Mouse (Mus musculus) hindbrain, embryonic 12.5 days (tissue): ENCODE data around the gene Vmn2r30. TPM values are rescaled to one million over a fixed set of nuclear protein-coding genes. Genes with fewer than 3 reads are reported as not detected.
"Not testable (repeated sequence)": the region's sequence is repeated elsewhere in the genome, so short reads cannot be mapped to it uniquely, and the experiment has no call there.

Experiments
- ATAC-seq: fragments of 200-750 bp; cut with Nextera tagmentation; 2 replicates; pipeline ENCODE4 v1.8.0; 2017; ENCODE audit warnings: moderate TSS enrichment; ENCODE audit not compliant: low FRiP score
- H3K27ac ChIP-seq: fragments of 300-500 bp; sonication (generic); 2 replicates; pipeline ENCODE4 v1.5.1; 2016; ENCODE audit warnings: mild to moderate bottlenecking
- H3K27me3 ChIP-seq: fragments of 300-500 bp; sonication (generic); 2 replicates; pipeline ENCODE4 v1.6.1; 2016; ENCODE audit warnings: mild to moderate bottlenecking
- H3K36me3 ChIP-seq: fragments of 300-500 bp; sonication (generic); 2 replicates; pipeline ENCODE4 v1.6.1; 2016; ENCODE audit warnings: mild to moderate bottlenecking
- H3K4me1 ChIP-seq: fragments of 300-500 bp; sonication (generic); 2 replicates; pipeline ENCODE4 v1.6.1; 2016
- H3K4me2 ChIP-seq: fragments of 300-500 bp; sonication (generic); replicated peaks from 2 replicates; pipeline ENCODE4 v1.6.1; 2016; ENCODE audit warnings: mild to moderate bottlenecking
- H3K4me3 ChIP-seq: fragments of 300-500 bp; sonication (generic); 2 replicates; pipeline ENCODE4 v1.5.1; 2016; ENCODE audit warnings: mild to moderate bottlenecking
- H3K9ac ChIP-seq: fragments of 300-500 bp; sonication (generic); 2 replicates; pipeline ENCODE4 v1.6.1; 2016; ENCODE audit warnings: mild to moderate bottlenecking, moderate library complexity
- H3K9me3 ChIP-seq: fragments of 300-500 bp; sonication (generic); replicated peaks from 2 replicates; pipeline ENCODE4 v1.6.1; 2016; ENCODE audit warnings: mild to moderate bottlenecking
- WGBS: fragments of 180-500 bp; shearing (Covaris S2); methylation state at CpG from one replicate; pipeline ENCODE4 v1.1.7; 2016; 5-methylcytosine and 5-hydroxymethylcytosine counted together
- microRNA-seq: library from miRNA; unstranded; fragments of <30 nt; microRNA quantifications from one replicate; pipeline ENCODE4, GENCODE M21; 2017
- polyA plus RNA-seq: library from polyadenylated mRNA; unstranded; fragments of >200 nt; fragmentation: Nextera tagmentation; extraction: Ambion mirVana; gene quantifications from 2 replicates; pipeline ENCODE4 v1.2.1, GENCODE M21; 2016

Gene Vmn2r30
- not detected in 2 replicates for polyA plus RNA-seq

DNA sequence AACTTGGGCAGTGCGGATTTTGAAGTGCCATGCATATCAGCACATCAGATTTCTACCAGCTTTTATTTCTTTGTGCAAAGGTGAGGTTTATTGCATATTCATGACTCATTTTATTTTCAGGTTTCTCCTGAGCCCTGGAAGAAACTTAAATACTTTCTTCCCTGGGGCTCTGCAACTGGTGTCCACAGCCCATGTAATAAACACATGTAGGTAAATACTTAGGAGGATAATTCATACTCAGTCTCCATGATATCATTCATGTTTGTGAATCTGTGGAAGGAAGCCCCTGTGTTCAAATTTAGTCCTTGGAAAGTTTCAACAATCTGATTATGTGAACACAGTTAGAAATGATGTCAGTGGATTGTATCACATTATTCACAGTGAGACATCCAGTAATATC, at the start of gene Vmn2r30:
Gene Vmn2r30, minus strand, starts transcription at position 101 of the 400 bp plus-strand sequence.
- not testable (repeated sequence) for H3K4me1 ChIP-seq, H3K27me3 ChIP-seq, H3K4me3 ChIP-seq, H3K9ac ChIP-seq, H3K9me3 ChIP-seq, H3K36me3 ChIP-seq, ATAC-seq, H3K27ac ChIP-seq, H3K4me2 ChIP-seq
- no CpG with 5 or more reads among the region's 1 CpGs for WGBS

DNA sequence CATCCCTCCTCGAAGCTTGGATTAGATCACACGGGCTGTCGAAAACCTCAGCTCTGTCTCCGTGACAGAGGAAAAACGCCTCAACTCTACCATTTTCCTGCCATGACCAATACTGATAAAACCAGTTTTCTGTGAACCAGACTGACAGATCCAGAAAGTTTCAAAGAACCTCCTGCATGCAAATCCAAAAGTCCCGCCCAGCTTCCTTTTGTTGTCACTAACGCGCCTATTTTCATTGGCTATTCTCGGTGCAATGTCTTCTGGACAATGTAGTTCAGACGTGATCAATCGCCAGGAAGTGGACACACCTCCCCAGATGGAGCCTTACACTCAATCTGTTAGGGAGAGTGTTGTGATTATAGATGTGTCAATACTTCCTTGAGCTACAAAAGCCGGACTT, 37.0 kb upstream of the Vmn2r30 start, which contains the start of gene Gm45783:
Gene Gm45783, minus strand, starts transcription at position 143 of the 400 bp plus-strand sequence.
- not testable (repeated sequence) for ATAC-seq, H3K4me2 ChIP-seq, H3K4me1 ChIP-seq, H3K9ac ChIP-seq, H3K27me3 ChIP-seq, H3K9me3 ChIP-seq, H3K36me3 ChIP-seq, H3K4me3 ChIP-seq, H3K27ac ChIP-seq
- 54% methylated on average over 12 of the region's 12 CpGs for WGBS

DNA sequence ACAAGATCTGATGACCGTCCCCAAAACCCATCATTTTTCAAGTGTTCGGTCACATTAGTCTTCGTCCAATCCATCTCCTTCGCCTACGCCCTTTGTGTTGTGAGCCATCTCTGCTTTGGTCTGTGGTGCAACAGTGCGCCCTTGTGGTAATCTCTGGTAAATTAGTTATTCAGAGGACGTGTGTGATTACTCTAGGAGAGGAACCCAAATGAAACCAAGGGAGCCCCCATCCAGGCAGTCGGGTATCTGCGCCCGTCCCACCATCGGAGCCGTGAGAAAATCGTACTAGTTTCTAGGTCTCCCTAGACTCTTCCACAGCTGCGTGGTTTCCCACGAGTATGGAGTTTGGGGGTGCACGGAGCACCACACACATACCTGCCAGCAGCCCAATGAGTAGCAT, 41.8 kb downstream of the Vmn2r30 start:
- H3K36me3 ChIP-seq: peaks cover 45% of the 10 kb centered on the region
- no peak for ATAC-seq
- 78% methylated on average over 16 of the region's 16 CpGs for WGBS

DNA sequence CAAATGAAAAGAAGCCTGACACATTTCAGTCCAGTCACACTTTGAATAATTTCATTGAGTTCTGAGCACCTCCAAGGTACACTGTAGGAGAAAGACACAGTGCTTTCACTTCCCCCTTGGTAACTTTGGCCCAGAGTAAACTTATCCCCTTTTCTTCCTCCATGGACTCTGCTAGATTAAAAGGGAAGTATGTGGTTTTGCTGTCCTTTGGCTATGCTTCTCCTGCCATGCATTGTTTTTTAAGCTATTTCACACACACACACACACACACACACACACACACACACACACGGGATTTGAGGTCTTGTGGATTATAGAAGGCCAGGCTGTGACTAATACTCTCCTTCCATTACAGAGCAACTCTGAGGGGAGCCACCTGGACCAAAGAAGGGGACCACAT, 56.0 kb downstream of the Vmn2r30 start:
- H3K9me3 ChIP-seq: peaks cover 3% of the 10 kb centered on the region; the same call in 1 of the 2 replicates
- no peak overlapping the region for H3K4me2 ChIP-seq
- no peak overlapping the region for H3K4me3 ChIP-seq
- no peak overlapping the region for H3K9ac ChIP-seq
- peaks cover 34% of the 10 kb centered on the region for H3K36me3 ChIP-seq
- no peaks in the 10 kb centered on the region for H3K4me1 ChIP-seq
- WGBS: 92% methylated on average over 1 of the region's 1 CpGs
- no peak overlapping the region for H3K27ac ChIP-seq
- no peaks in the 10 kb centered on the region for H3K27me3 ChIP-seq
- ATAC-seq: no peak

More for the DNA sequence above, 41.8 kb downstream of the Vmn2r30 start:
- no peak overlapping the region for H3K27ac ChIP-seq
- no peaks in the 10 kb centered on the region for H3K27me3 ChIP-seq
- no peak overlapping the region for H3K9ac ChIP-seq
- no peaks in the 10 kb centered on the region for H3K9me3 ChIP-seq
- H3K4me1 ChIP-seq: peaks cover 5% of the 10 kb centered on the region; the same call in 1 of the 2 replicates
- H3K4me3 ChIP-seq: no peak overlapping the region
- H3K4me2 ChIP-seq: no peak overlapping the region

DNA sequence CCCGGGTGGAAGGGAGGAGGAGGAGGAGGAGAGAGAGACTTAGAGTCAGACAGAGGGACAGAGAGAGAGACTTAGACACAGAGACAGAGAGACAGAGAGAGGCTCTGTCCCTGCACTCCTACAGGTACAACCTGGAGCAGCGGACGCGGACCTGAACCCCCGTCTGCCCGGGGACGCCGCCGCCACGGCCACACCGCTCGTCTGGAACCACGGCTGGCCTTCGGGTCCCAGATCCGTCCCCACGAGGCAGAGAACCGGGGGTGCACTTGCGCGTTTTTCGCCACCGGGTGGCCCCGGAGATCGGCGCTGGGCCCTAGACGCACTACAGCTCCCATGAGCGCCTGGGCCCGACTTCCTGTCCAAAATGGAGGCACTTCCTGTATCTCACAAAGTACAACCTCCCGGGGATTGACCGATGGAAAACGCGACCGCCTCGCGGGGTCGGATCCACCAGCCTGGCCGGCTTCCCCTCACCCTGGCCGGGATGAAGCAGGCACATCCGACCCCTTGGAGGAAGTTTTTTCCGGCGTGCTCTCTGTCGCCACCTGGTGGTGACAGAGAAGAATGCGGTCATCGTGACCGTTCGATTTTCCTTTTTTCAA, 59.3 kb downstream of the Vmn2r30 start, which contains the start of gene Gm45844:
Gene Gm45844, minus strand, starts transcription at position 324 of the 602 bp plus-strand sequence.
- not testable (repeated sequence) for H3K9me3 ChIP-seq, H3K36me3 ChIP-seq, H3K27me3 ChIP-seq, H3K4me1 ChIP-seq, H3K9ac ChIP-seq
- WGBS: 40% methylated on average over 45 of the region's 45 CpGs
- peak; percentile 99 for ATAC-seq
- 0 out of 2 replicates have a peak within 1 kb of the TSS, but pooled peaks have one; percentile 14 for H3K27ac ChIP-seq
- peak within 1 kb of the TSS; percentile 24 for H3K4me2 ChIP-seq
- H3K4me3 ChIP-seq: peak within 1 kb of the TSS; percentile 20

DNA sequence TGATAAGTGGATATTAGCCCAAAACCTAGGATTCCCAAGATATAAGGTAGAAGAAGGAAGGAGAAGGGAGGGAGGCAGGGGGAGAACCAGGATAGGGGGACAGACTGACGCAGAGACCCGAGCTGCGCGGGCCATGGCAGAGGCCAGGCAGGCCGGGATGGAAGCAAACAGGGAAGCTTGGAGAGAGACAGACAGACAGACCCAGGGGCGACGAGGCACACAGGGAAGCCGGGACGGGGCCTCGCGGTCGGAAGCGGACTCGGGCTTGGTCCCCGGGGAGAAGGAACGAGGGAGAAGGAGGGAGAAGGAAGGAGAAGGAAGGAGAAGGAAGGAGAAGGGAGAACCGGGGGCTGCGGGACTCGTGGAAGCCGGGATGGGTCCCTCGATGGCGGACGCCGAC, 59.9 kb downstream of the Vmn2r30 start:
- Histone ChIP-seq H3K27ac (0 out of 2 replicates have a peak overlapping the region, but pooled peaks have one; percentile 14), H3K4me3 (peak overlapping the region; percentile 20), H3K4me2 (peak overlapping the region; percentile 24)
- not testable (repeated sequence) for H3K9ac ChIP-seq, H3K9me3 ChIP-seq, H3K4me1 ChIP-seq, H3K36me3 ChIP-seq, H3K27me3 ChIP-seq
- WGBS: 49% methylated on average over 24 of the region's 24 CpGs
- ATAC-seq: peak; percentile 82

Small RNAs within 50 kb of the gene (microRNA-seq; reads per million reads assigned to microRNA genes)
- not detected for gene Mir5620

Other genes with a start within 250 kb of the Vmn2r30 start
- gene Zfp954, start 216.1 kb downstream of the Vmn2r30 start, polyA plus RNA-seq: 18.0 and 19.2 TPM in 2 replicates
- gene Zfp773, start 200.9 kb downstream of the Vmn2r30 start, polyA plus RNA-seq: 10.7 and 11.1 TPM in 2 replicates
- gene Zfp418, start 166.3 kb downstream of the Vmn2r30 start, polyA plus RNA-seq: 3.5 and 3.7 TPM in 2 replicates
- 9.2 TPM in 2 replicates for gene Zfp772, start 127.6 kb downstream of the Vmn2r30 start, polyA plus RNA-seq
- gene Vmn2r29, start 90.3 kb downstream of the Vmn2r30 start, polyA plus RNA-seq: 0.76 and 1.3 TPM in 2 replicates
- gene Gm45844, start 59.3 kb downstream of the Vmn2r30 start, polyA plus RNA-seq: 3.5 and 3.8 TPM in 2 replicates
- 101 and 102 TPM in 2 replicates for gene Clcn4, start 36.8 kb downstream of the Vmn2r30 start, polyA plus RNA-seq
- not detected in 2 replicates for gene Gm45783, start 37.0 kb upstream of the Vmn2r30 start, polyA plus RNA-seq
- not detected in 2 replicates for gene Vmn2r31, start 62.1 kb upstream of the Vmn2r30 start, polyA plus RNA-seq
- not detected in 2 replicates for gene Vmn2r32, start 142.4 kb upstream of the Vmn2r30 start, polyA plus RNA-seq
- not detected in 2 replicates for gene Vmn2r33, start 229.2 kb upstream of the Vmn2r30 start, polyA plus RNA-seq